Mouse (Mus musculus): ENCODE data around the gene Figla.

Gene Figla

GRCm38 (mm10) chr6:86028601-86029322 lies 12.8 kb downstream of the Figla start, which contains the start of gene Add2:
TSS of gene Add2 (plus strand) at chr6:86028681.
- no peak for DNase-seq (ENCODE audit: low read depth, low spot score)

DNA sequence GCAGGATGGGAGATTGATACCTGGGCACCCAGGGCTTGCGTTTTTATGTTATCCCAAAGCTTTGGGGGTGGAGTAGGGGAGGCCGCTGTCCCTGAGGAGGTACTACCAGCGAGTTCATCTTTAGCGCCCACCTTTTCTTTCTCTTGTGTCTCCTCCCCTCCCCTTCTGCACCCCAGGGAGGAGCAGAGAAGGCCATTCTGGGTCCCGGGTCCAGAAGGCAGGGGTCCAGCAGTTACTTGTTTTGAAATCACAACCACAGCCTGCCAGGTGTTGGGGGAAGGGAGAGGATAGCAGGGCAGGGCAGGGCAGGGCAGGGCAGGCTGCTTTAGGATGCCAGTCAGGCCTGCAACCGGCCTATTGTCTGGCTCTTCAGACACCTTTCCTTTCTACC lies 13.3 kb downstream of the Figla start:
- no peak for DNase-seq (ENCODE audit: low read depth, low spot score)

DNA sequence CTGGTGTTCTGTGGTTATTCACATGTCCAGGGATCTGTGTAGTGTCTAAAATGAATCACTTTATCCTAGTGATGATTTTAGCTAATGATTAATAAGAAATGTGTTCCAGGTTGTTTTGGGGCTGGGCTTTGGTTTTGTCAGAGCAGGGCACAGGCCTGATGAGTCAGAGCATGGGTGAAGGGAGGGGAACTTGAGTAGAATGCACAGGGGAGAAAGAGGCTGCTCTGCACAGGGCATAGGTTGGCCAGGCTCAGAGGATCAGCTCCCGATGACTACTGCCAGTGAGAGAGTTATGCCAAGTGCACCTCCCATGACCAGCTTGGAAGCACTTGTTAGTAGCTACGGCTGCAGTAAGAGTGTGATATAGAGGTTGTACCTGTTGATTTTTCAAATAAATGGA lies 15.6 kb downstream of the Figla start:
- DNase-seq (ENCODE audit: low read depth, low spot score), result no peak

- no peak for DNase-seq (ENCODE audit: low read depth, low spot score)
Observed at GRCm38 (mm10) chr6:86033635-86034034, 17.7 kb downstream of the Figla start.

GRCm38 (mm10) chr6:86038901-86039300 lies 22.9 kb downstream of the Figla start:
- DNase-seq (ENCODE audit: low read depth, low spot score), result no peak

DNA sequence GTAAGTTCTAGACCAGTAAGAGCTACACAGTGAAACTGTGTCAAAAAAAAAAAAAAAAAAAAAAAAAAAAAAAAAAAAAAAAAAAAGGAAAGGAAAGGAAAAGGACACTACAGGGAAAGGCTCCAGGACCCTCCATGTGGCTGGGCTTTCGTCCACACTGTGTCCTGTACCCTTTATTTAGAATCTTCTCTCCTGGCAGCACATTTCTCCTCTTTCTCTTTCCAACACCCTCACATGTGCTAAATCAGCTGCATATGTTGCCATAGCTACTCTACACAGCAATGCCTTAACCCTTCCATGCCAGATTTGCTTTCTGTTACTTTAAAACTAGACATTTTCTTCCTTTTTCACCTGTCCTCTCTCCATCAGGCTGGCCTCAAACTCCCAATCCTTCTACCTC lies 24.2 kb downstream of the Figla start:
- no peak for DNase-seq (ENCODE audit: low read depth, low spot score)

DNA sequence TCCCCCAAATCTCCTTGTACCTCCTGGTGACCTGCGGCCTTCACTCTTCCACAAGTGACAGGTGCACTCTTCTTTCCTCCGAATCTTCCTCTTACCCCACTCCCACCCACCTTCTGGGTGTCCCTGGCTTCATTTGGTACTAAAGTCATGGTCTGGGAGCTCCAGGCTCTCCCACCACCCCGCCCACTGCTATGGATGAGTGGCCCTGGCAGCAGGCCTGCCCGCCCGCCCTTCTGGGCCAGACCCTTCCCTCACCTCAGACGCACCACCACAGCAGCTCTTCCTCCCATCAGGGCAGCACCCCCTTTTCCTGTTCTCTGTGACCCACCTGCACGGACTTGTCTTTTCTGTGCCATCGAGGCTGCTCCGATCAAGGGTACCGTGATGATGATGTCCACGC lies 31.5 kb downstream of the Figla start:
- DNase-seq (ENCODE audit: low read depth, low spot score), result no peak

DNA sequence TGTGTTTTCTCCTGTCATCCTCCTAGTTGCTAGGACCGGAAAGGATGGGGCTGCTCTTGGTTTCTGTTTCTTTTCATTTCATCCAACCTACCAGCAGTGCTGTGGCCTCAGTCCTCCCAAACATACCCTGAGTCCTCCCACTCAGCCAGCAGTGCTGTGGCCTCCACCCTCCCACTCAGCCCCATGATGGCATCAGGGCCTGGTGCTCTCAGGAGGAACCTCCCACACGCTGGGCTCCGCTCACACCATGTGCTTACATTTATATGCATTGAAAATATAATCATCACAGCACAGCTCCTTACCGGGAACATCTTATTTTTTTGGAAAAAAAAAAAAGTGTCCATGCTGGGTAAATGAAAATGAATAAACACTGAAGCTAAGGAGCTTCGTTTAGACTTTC lies 32.5 kb downstream of the Figla start:
- DNase-seq (ENCODE audit: low read depth, low spot score), result no peak

DNA sequence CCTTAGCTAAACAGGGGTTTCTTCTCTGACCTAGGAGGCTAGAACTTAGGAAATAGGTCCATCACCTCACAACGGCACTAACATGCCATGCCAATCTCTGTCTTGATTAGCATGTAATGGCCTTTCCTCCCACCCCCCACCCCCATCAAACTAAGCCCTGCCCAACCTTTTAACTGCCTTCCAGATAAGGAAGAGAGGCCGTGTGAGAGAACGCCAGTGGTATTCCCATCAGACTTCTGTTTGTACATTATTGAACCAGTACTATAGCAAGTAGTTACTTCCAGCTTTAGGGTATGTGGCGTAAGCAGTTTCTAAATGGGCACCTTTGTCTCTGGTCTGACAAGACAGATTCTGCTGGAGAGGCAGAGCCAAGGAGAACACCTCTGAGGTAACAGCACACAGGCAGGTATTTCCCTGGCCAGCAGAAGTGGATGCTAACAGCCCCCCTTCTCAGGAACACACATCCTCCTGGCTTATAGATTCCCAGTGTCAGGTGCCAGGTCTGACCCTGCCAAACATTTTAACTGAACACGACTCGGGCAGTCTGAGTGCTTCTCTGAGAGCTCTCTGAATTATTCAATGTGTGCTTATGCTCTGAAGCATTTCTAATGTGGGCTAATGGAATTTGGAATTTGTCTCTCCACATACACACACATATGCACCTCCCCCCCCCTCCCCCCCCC lies 34.8 kb downstream of the Figla start:
- no peak for DNase-seq (ENCODE audit: low read depth, low spot score)

- DNase-seq (ENCODE audit: low read depth, low spot score), result no peak
Observed at GRCm38 (mm10) chr6:86052032-86052459, 36.1 kb downstream of the Figla start.

DNA sequence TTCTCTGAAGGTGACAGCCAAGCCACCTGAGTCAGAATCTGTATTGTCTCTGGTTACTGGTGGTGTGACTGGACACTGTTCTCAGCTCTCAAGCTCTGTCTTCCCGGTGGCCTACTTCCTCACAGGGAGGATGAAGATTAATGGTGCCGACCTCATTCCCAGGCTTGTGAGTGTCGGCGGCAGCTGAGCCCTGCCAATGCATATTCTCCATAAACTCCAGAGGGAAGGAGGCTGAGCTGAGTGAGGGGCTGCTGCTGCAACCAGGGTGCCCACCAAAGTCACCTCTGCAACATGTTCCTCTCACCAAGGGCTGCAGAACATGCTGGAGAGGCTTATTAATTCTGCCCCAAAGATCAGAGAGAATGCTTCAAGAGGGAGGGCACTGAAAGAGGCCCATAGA lies 36.6 kb downstream of the Figla start:
- no peak for DNase-seq (ENCODE audit: low read depth, low spot score)

- no peak for DNase-seq (ENCODE audit: low read depth, low spot score)
Observed at GRCm38 (mm10) chr6:86053099-86053498, 37.1 kb downstream of the Figla start.

GRCm38 (mm10) chr6:86053594-86053993 lies 37.6 kb downstream of the Figla start:
- no peak for DNase-seq (ENCODE audit: low read depth, low spot score)

DNA sequence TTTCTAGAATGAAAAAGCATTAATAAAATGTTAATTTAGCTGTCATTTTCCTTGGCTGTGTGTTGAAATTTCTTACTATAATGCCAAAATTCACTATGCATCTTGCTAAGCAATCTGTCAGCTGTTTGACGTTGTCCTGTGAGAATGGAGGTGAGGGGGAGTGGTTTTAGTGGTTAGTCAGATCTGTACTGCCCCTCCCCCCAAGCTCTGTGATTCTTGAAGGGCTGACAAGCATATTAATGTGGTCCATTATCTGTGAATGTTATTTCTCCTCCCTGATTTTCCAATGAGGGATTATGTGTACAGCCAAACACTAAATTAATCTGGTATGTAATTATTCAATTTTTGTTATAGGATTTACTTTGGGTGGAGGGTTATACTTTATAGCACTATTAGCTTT lies 42.5 kb downstream of the Figla start:
- DNase-seq (ENCODE audit: low read depth, low spot score), result no peak

GRCm38 (mm10) chr6:86059151-86059853 lies 43.3 kb downstream of the Figla start:
- no peak for DNase-seq (ENCODE audit: low read depth, low spot score)

GRCm38 (mm10) chr6:86060170-86060569 lies 44.2 kb downstream of the Figla start:
- no peak for DNase-seq (ENCODE audit: low read depth, low spot score)

DNA sequence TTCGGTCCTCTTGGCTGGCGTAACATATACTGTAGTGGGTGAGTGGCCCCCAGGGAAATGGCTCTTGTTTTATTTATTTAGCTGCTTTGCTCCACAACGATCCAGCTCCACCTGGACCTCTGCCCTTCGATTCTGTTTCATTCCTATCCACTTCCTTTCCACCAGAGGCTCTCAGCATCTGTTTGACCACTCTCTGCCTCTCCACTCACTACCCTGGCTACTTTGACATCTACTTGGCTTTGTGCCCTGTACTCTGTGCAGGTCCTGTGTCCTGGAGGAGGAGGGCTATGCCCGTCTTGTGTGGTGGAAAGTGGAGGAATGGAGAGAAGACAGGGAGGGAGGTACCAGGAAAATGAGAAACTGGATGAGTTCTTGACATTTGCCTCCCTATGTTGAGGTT lies 46.3 kb downstream of the Figla start:
- DNase-seq (ENCODE audit: low read depth, low spot score), result no peak

- DNase-seq (ENCODE audit: low read depth, low spot score), result no peak
Observed at GRCm38 (mm10) chr6:86062684-86063083, 46.7 kb downstream of the Figla start.

GRCm38 (mm10) chr6:86064318-86065016 lies 48.5 kb downstream of the Figla start:
- DNase-seq (ENCODE audit: low read depth, low spot score), result no peak

DNA sequence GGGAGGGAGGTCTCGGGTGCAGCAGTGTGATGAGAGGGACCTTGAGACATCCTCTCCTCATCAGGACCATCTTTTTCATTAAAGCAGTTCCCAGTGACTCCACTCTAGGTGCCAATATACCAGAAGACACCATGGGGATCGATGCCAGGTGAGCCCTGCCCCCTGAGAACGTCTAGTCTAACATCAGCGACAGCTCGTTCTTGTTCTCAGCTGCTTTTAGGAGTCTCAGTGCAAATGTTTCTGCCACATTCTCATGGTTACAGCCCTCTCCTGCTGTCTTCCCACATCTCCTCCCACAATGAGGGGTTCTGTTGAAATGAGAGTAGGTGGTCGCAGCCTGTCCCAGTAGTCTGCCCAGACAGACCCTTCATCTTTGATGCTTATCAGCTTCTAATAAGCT lies 50.8 kb downstream of the Figla start:
- no peak for DNase-seq (ENCODE audit: low read depth, low spot score)

GRCm38 (mm10) chr6:86067145-86067544 lies 51.2 kb downstream of the Figla start:
- DNase-seq (ENCODE audit: low read depth, low spot score), result no peak

- DNase-seq (ENCODE audit: low read depth, low spot score), result no peak
Observed at GRCm38 (mm10) chr6:86069009-86069408, 53.0 kb downstream of the Figla start.

Data from WW6 (cell line).